Mouse (Mus musculus): ENCODE data around the gene Adcy7.

DNA sequence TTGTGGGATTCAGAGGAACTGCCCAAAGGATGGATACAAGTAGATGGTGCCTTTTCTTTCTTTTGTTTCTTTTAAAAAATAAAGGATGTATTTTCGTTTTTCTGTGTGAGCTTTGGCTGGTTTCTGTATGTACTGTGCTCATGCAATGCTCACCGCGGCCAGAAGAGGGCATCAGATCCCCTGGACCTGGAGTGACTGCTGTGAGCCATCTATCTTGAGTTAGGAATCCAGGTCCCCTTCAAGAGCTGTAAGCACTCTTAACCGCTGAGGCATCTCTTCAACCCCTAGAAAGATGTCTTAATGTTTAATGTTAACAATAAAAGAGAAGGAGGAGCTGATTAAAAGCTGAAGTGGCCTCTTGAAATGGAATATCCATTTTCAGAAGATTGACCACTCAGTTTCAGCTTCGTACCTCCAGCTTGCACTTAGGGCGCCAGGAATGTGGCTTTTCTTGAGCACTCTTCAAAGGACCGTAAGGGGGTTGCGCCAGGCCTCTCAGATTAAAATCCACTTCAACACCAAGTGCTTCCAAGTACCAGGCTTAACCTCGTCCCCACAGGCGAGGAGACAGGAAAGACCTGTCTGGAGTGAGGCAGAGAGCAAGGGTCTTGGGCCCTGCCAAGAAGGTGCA is 5.9 kb upstream of the Adcy7 start:
- TF ChIP-seq POLR2A (IDR thresholded peaks at IDR 0.05; ENCODE audit: borderline replicate concordance, low read depth, low read length) (no peak), CTCF (IDR thresholded peaks at IDR 0.05; ENCODE audit: low read depth, low read length) (peak; percentile 72)

All from bone marrow macrophage, adult 2 months (primary cell).